In genomic region chr1:184579475-184579874, GRCm38 (mm10) we compare ENCODE assay signal across 25 mouse cellular contexts.
DNase-seq lines count a peak whose midpoint lies in the region; ATAC-seq and TF ChIP-seq lines count a peak whose summit lies in the region.
"Had no signal": no experiment of that assay in that cellular context is flagged by ENCODE, and none has a peak within 500 bp of the region (broad histone marks: within the 10 kb centered on the region; RNA-seq: fewer than 3 reads in every experiment).

No protein-coding gene starts in this region.

- 72% methylated on average over 3 of the region's 3 CpGs for WGBS in kidney, embryonic 14.5 days
- 77% methylated on average over 3 of the region's 3 CpGs for WGBS in kidney, embryonic 15.5 days
- WGBS in lung, embryonic 14.5 days: 43% methylated on average over 3 of the region's 3 CpGs
- 50% methylated on average over 3 of the region's 3 CpGs for WGBS in lung, postnatal 0 days

- peak; percentile 20; the same call in 1 of the 2 replicates for ATAC-seq in kidney, embryonic 14.5 days (ENCODE audit: low FRiP score, low TSS enrichment)
- no peak for ATAC-seq in kidney, embryonic 15.5 days (replicated peaks; ENCODE audit: low FRiP score)
- peak; percentile 41; the same call in 1 of the 2 replicates for ATAC-seq in lung, embryonic 14.5 days (ENCODE audit: insufficient read depth)
- ATAC-seq in lung, postnatal 0 days: peak; percentile 60
- ATAC-seq: forebrain, embryonic 13.5 days; forebrain, embryonic 16.5 days; Patski had no signal

- H3K27ac ChIP-seq in kidney, embryonic 14.5 days (ENCODE audit: low read depth, low read length): no peak overlapping the region
- no peak overlapping the region for H3K27ac ChIP-seq in kidney, embryonic 15.5 days
- H3K27ac ChIP-seq in lung, embryonic 14.5 days (ENCODE audit: low read depth): no peak overlapping the region
- no peak overlapping the region for H3K27ac ChIP-seq in lung, postnatal 0 days (ENCODE audit: low read length)
- H3K27ac ChIP-seq: forebrain, embryonic 10.5 days; forebrain, embryonic 13.5 days; heart, embryonic 13.5 days; hindbrain, embryonic 14.5 days had no signal

- no peak for TF ChIP-seq POLR2A in myocyte (IDR thresholded peaks at IDR 0.05; ENCODE audit: insufficient read length, low read depth)

- no peak for TF ChIP-seq EP300 in lung, postnatal 0 days (IDR thresholded peaks at IDR 0.05)

- no peaks in the 10 kb centered on the region for H3K27me3 ChIP-seq in kidney, embryonic 14.5 days (ENCODE audit: control insufficient read depth, insufficient read depth, low read length)
- H3K27me3 ChIP-seq in kidney, embryonic 15.5 days: peaks cover 3% of the 10 kb centered on the region; the same call in 1 of the 2 replicates
- no peaks in the 10 kb centered on the region for H3K27me3 ChIP-seq in lung, embryonic 14.5 days (ENCODE audit: insufficient read depth, low read length)
- H3K27me3 ChIP-seq in lung, postnatal 0 days (replicated peaks; ENCODE audit: insufficient read depth, low read length): no peaks in the 10 kb centered on the region
- H3K27me3 ChIP-seq in myocyte (ENCODE audit: control insufficient read depth, insufficient read depth, insufficient read length): no peaks in the 10 kb centered on the region
- H3K27me3 ChIP-seq: CH12.LX; forebrain, embryonic 13.5 days had no signal

- no peaks in the 10 kb centered on the region for H3K4me1 ChIP-seq in kidney, embryonic 14.5 days (ENCODE audit: control insufficient read depth, insufficient read depth, low read length)
- H3K4me1 ChIP-seq in kidney, embryonic 15.5 days: peaks cover 7% of the 10 kb centered on the region
- peaks cover 3% of the 10 kb centered on the region for H3K4me1 ChIP-seq in lung, embryonic 14.5 days (ENCODE audit: insufficient read depth)
- no peaks in the 10 kb centered on the region; the same call in 1 of the 2 replicates for H3K4me1 ChIP-seq in lung, postnatal 0 days (ENCODE audit: insufficient read depth, low read depth, low read length)
- H3K4me1 ChIP-seq: forebrain, embryonic 10.5 days; forebrain, embryonic 13.5 days; heart, embryonic 13.5 days had no signal

- no peaks in the 10 kb centered on the region for H3K9me3 ChIP-seq in kidney, embryonic 14.5 days (ENCODE audit: control insufficient read depth, low read length)
- H3K9me3 ChIP-seq in kidney, embryonic 15.5 days (replicated peaks): no peaks in the 10 kb centered on the region
- H3K9me3 ChIP-seq in lung, embryonic 14.5 days (ENCODE audit: low read depth, low read length): no peaks in the 10 kb centered on the region
- H3K9me3 ChIP-seq in lung, postnatal 0 days (ENCODE audit: low read length): no peaks in the 10 kb centered on the region
- H3K9me3 ChIP-seq: forebrain, embryonic 10.5 days; forebrain, embryonic 13.5 days; G1E; heart, embryonic 13.5 days had no signal

- DNase-seq in lung, embryonic 14.5 days: peak; percentile 46
- DNase-seq in lung, adult 18-20 months: no peak
- no peak for DNase-seq in lung, postnatal 0 days (ENCODE audit: low spot score)
- no peak for DNase-seq in lung, postnatal 36 days
- DNase-seq: adrenal gland, postnatal 10 days; adrenal gland, postnatal 36 days; B cell, adult 2 months; cerebellum, adult 18-20 months; cerebellum, adult 9-10 months; cerebellum, postnatal 14 days; gastrocnemius, postnatal 14 days; heart, adult 18-20 months; heart, postnatal 14 days; heart, postnatal 4 days had no signal

- no peak overlapping the region for H3ac ChIP-seq in myocyte (ENCODE audit: control insufficient read depth, insufficient read length)

- no peaks in the 10 kb centered on the region for H3K36me3 ChIP-seq in kidney, embryonic 14.5 days (ENCODE audit: control insufficient read depth, insufficient read depth, low read length)
- H3K36me3 ChIP-seq in kidney, embryonic 15.5 days: no peaks in the 10 kb centered on the region
- no peaks in the 10 kb centered on the region for H3K36me3 ChIP-seq in lung, embryonic 14.5 days (ENCODE audit: insufficient read depth)
- H3K36me3 ChIP-seq in lung, postnatal 0 days (ENCODE audit: insufficient read depth, low read length): no peaks in the 10 kb centered on the region
- H3K36me3 ChIP-seq in myocyte (ENCODE audit: control insufficient read depth, insufficient read depth): no peaks in the 10 kb centered on the region
- H3K36me3 ChIP-seq: forebrain, embryonic 10.5 days; G1E; heart, embryonic 13.5 days had no signal

- H3K9ac ChIP-seq in kidney, embryonic 14.5 days (ENCODE audit: low read depth, low read length): no peak overlapping the region
- H3K9ac ChIP-seq in kidney, embryonic 15.5 days: no peak overlapping the region
- no peak overlapping the region for H3K9ac ChIP-seq in lung, embryonic 14.5 days
- no peak overlapping the region for H3K9ac ChIP-seq in lung, postnatal 0 days (replicated peaks; ENCODE audit: low read depth)
- H3K9ac ChIP-seq: forebrain, embryonic 13.5 days; heart, embryonic 13.5 days; hindbrain, embryonic 14.5 days had no signal

- no peak overlapping the region for H3K4me2 ChIP-seq in kidney, embryonic 14.5 days (replicated peaks; ENCODE audit: low read depth, low read length)
- no peak overlapping the region for H3K4me2 ChIP-seq in kidney, embryonic 15.5 days
- H3K4me2 ChIP-seq in lung, embryonic 14.5 days: no peak overlapping the region
- H3K4me2 ChIP-seq in lung, postnatal 0 days (replicated peaks; ENCODE audit: low read depth, low read length): no peak overlapping the region
- H3K4me2 ChIP-seq in myocyte (ENCODE audit: low read depth): no peak overlapping the region
- H3K4me2 ChIP-seq: forebrain, embryonic 13.5 days; heart, embryonic 13.5 days; hindbrain, embryonic 14.5 days had no signal

- no peak for TF ChIP-seq CTCF in lung, embryonic 14.5 days (IDR thresholded peaks at IDR 0.05; ENCODE audit: low read depth)
- TF ChIP-seq CTCF in lung, postnatal 0 days (IDR thresholded peaks at IDR 0.05): no peak

- no peaks in the 10 kb centered on the region for H3K79me2 ChIP-seq in myocyte (ENCODE audit: control insufficient read depth, insufficient read depth)

- H3K4me3 ChIP-seq in kidney, embryonic 14.5 days (ENCODE audit: low read length): no peak overlapping the region
- H3K4me3 ChIP-seq in kidney, embryonic 15.5 days (replicated peaks): no peak overlapping the region
- no peak overlapping the region for H3K4me3 ChIP-seq in lung, embryonic 14.5 days (ENCODE audit: low read depth, low read length)
- H3K4me3 ChIP-seq in lung, postnatal 0 days (ENCODE audit: low read depth, low read length): no peak overlapping the region
- no peak overlapping the region for H3K4me3 ChIP-seq in myocyte
- H3K4me3 ChIP-seq: forebrain, embryonic 10.5 days; forebrain, embryonic 13.5 days; heart, embryonic 13.5 days had no signal

TF ChIP-seq in myocyte, 11 proteins besides CTCF, POLR2A, EP300 and RAD21:
- TF ChIP-seq MYOG (IDR thresholded peaks at IDR 0.05; ENCODE audit: control insufficient read depth in 1 of 3, insufficient read depth in 1 of 3, insufficient read length in 2 of 3, low read depth in 2 of 3) (peak in 1 of 3 experiments; percentile 32), MYOD1 (IDR thresholded peaks at IDR 0.05; ENCODE audit: control insufficient read depth in 1 of 3, insufficient read length in 2 of 3, low read depth in 2 of 3) (peak in 2 of 3 experiments; percentile 18 to 56), USF1 (IDR thresholded peaks at IDR 0.05; ENCODE audit: low read depth) (no peak)
